Mouse (Mus musculus): Measurements from ENCODE around the gene Smg9.

Smg9 gene

GRCm38 (mm10) chr7:24445266-24445926, 46.0 kb downstream of the Smg9 start:
- in situ Hi-C loops (cut with MboI): no loop called here

GRCm38 (mm10) chr7:24446697-24447340, 47.4 kb downstream of the Smg9 start:
- in situ Hi-C loops (cut with MboI): no loop called here

GRCm38 (mm10) chr7:24448782-24449517, 49.5 kb downstream of the Smg9 start:
- in situ Hi-C loops (cut with MboI): no loop called here

- in situ Hi-C loops (cut with MboI): no loop called here
Observed at GRCm38 (mm10) chr7:24450585-24451017, 51.2 kb downstream of the Smg9 start.

- in situ Hi-C loops (cut with MboI): no loop called here
Observed at GRCm38 (mm10) chr7:24451855-24452311, 52.5 kb downstream of the Smg9 start, which contains the start of gene Irgc1. Gene Irgc1 (minus strand): TSS chr7:24452297.

GRCm38 (mm10) chr7:24454199-24454598, 54.8 kb downstream of the Smg9 start:
- in situ Hi-C loops (cut with MboI): no loop called here

- in situ Hi-C loops (cut with MboI): no loop called here
Observed at GRCm38 (mm10) chr7:24455726-24456125, 56.3 kb downstream of the Smg9 start.

GRCm38 (mm10) chr7:24457726-24458370, 58.4 kb downstream of the Smg9 start:
- in situ Hi-C loops (cut with MboI): no loop called here

- in situ Hi-C loops (cut with MboI): no loop called here
Observed at GRCm38 (mm10) chr7:24459440-24459839, 60.0 kb downstream of the Smg9 start.

GRCm38 (mm10) chr7:24459843-24460242, 60.4 kb downstream of the Smg9 start:
- in situ Hi-C loops (cut with MboI): no loop called here

GRCm38 (mm10) chr7:24461376-24462051, 62.1 kb downstream of the Smg9 start:
- in situ Hi-C loops (cut with MboI): no loop called here

GRCm38 (mm10) chr7:24462388-24463319, 63.2 kb downstream of the Smg9 start, which contains the start of gene Plaur:
Gene Plaur (plus strand): TSS chr7:24462484.
- in situ Hi-C loops (cut with MboI): no loop called here

GRCm38 (mm10) chr7:24466835-24467234, 67.4 kb downstream of the Smg9 start:
- in situ Hi-C loops (cut with MboI): no loop called here

GRCm38 (mm10) chr7:24467886-24468285, 68.5 kb downstream of the Smg9 start:
- in situ Hi-C loops (cut with MboI): no loop called here

GRCm38 (mm10) chr7:24469126-24469525, 69.7 kb downstream of the Smg9 start:
- in situ Hi-C loops (cut with MboI): no loop called here

- in situ Hi-C loops (cut with MboI): loop anchor here (5.0 kb wide), 1 partner anchor 33 kb away; no protein-coding TSS in a partner anchor
Observed at GRCm38 (mm10) chr7:24470356-24470755, 70.9 kb downstream of the Smg9 start.
